Mouse (Mus musculus) heart, adult 2 months (tissue): Measurements from ENCODE around the gene Stk33. TPM values are rescaled to one million over a fixed set of nuclear protein-coding genes. Genes with fewer than 3 reads are reported as not detected.

Source experiments
- DNase-seq, 2 experiments: peaks; one replicate each; pipeline ENCODE4 v3.0.0; 2021
- H3K27ac ChIP-seq: fragments of 200-600 bp; 2 replicates; pipeline ENCODE4 v1.8.1; 2022
- H3K27me3 ChIP-seq: fragments of 200-500 bp; 2 replicates; pipeline ENCODE4 v1.6.1; 2012; ENCODE audit warnings: mild to moderate bottlenecking, low read length, inconsistent platforms, mixed read lengths; ENCODE audit not compliant: control insufficient read depth, insufficient read depth
- H3K36me3 ChIP-seq: fragments of 200-500 bp; 2 replicates; pipeline ENCODE4 v1.6.1; 2012; ENCODE audit warnings: low read length, inconsistent platforms; ENCODE audit not compliant: control insufficient read depth, insufficient read depth
- H3K4me1 ChIP-seq: fragments of 200-500 bp; 2 replicates; pipeline ENCODE4 v1.6.1; 2011; ENCODE audit warnings: low read length; ENCODE audit not compliant: control insufficient read depth, insufficient read depth
- H3K4me3 ChIP-seq: fragments of 200-600 bp; 2 replicates; pipeline ENCODE4 v1.8.1; 2022
- H3K79me2 ChIP-seq: fragments of 200-500 bp; replicated peaks from 2 replicates; pipeline ENCODE4 v1.6.1; 2012; ENCODE audit warnings: mild to moderate bottlenecking, inconsistent platforms, low read length, moderate library complexity, mixed read lengths; ENCODE audit not compliant: control insufficient read depth, insufficient read depth
- H3K9ac ChIP-seq: fragments of 200-500 bp; 2 replicates; pipeline ENCODE4 v1.6.1; 2012; ENCODE audit warnings: low read depth, mild to moderate bottlenecking, control low read depth, inconsistent platforms, low read length, mixed read lengths
- CTCF ChIP-seq: fragments of 200-600 bp; IDR thresholded peaks from 2 replicates; pipeline ENCODE4 v1.8.1; 2022; ENCODE audit warnings: antibody characterized with exemption, mild to moderate bottlenecking, moderate library complexity
- EP300 ChIP-seq: fragments of 200-500 bp; IDR thresholded peaks from 2 replicates; pipeline ENCODE4 v1.6.1; 2011; ENCODE audit warnings: low read depth, low read length, control low read depth; ENCODE audit not compliant: insufficient read depth
- POLR2A ChIP-seq: fragments of 200-500 bp; IDR thresholded peaks from 2 replicates; pipeline ENCODE4 v1.6.1; 2011; ENCODE audit warnings: mild to moderate bottlenecking, low read depth, low read length, control low read depth; ENCODE audit not compliant: insufficient read depth
- WGBS: fragments of 180-500 bp; shearing (Covaris S2); methylation state at CpG from one replicate; pipeline ENCODE4 v1.1.7; 2018; 5-methylcytosine and 5-hydroxymethylcytosine counted together
- intact Hi-C: fragments of 180-260 bp; cut with DNase I; formaldehyde crosslinking; loops from one replicate; pipeline ENCODE4 v1.15.1; 2025
- polyA plus RNA-seq: library from polyadenylated mRNA; depleted of rRNA; stranded (reverse); fragments of >200 nt; gene quantifications from 2 replicates; pipeline ENCODE4 v1.2.3, GENCODE M21; 2012
- total RNA-seq, 2 experiments: library from RNA; stranded (reverse); gene quantifications; 2 replicates each; pipeline ENCODE4 v1.2.3; 2021

Gene Stk33
- total and polyA plus RNA-seq, 3 experiments: 0.08 TPM; not detected in 2

GRCm38 (mm10) chr7:109275151-109275550, 163.7 kb downstream of the Stk33 start:
- 80% methylated on average over 3 of the region's 3 CpGs for WGBS

GRCm38 (mm10) chr7:109274289-109274688, 164.6 kb downstream of the Stk33 start:
- Histone ChIP-seq H3K27me3 (no peaks in the 10 kb centered on the region), H3K79me2 (no peaks in the 10 kb centered on the region), H3K27ac (no peak overlapping the region), H3K36me3 (no peaks in the 10 kb centered on the region), H3K9ac (no peak overlapping the region), H3K4me3 (no peak overlapping the region), H3K4me1 (peaks cover 3% of the 10 kb centered on the region; the same call in 1 of the 2 replicates)
- no peak for DNase-seq
- WGBS: 36% methylated on average over 3 of the region's 3 CpGs
- intact Hi-C loops: no loop called here
- TF ChIP-seq CTCF (no peak), EP300 (no peak), POLR2A (no peak)

More at GRCm38 (mm10) chr7:109275151-109275550, 163.7 kb downstream of the Stk33 start:
- intact Hi-C loops: no loop called here
- Histone ChIP-seq H3K4me3 (no peak overlapping the region), H3K36me3 (no peaks in the 10 kb centered on the region), H3K79me2 (no peaks in the 10 kb centered on the region), H3K27ac (no peak overlapping the region), H3K9ac (no peak overlapping the region), H3K4me1 (peaks cover 3% of the 10 kb centered on the region; the same call in 1 of the 2 replicates), H3K27me3 (no peaks in the 10 kb centered on the region)
- DNase-seq: no peak
- no peak for TF ChIP-seq EP300

- Histone ChIP-seq H3K79me2 (no peaks in the 10 kb centered on the region), H3K27ac (no peak overlapping the region), H3K36me3 (no peaks in the 10 kb centered on the region), H3K9ac (no peak overlapping the region), H3K27me3 (no peaks in the 10 kb centered on the region), H3K4me3 (no peak overlapping the region), H3K4me1 (no peaks in the 10 kb centered on the region; the same call in 1 of the 2 replicates)
- 48% methylated on average over 4 of the region's 4 CpGs for WGBS
- DNase-seq: peak; percentile 67 to 69
- TF ChIP-seq CTCF: no peak
- TF ChIP-seq POLR2A: no peak
- 0 out of 2 replicates have a peak, but pooled peaks have one; percentile 29 for TF ChIP-seq EP300
- intact Hi-C loops: no loop called here
Measured at GRCm38 (mm10) chr7:109269046-109269445, 169.8 kb downstream of the Stk33 start.

GRCm38 (mm10) chr7:109267370-109267769, 171.5 kb downstream of the Stk33 start:
- DNase-seq: no peak
- Histone ChIP-seq H3K27ac (no peak overlapping the region), H3K36me3 (no peaks in the 10 kb centered on the region), H3K4me1 (no peaks in the 10 kb centered on the region; the same call in 1 of the 2 replicates), H3K4me3 (no peak overlapping the region), H3K79me2 (no peaks in the 10 kb centered on the region), H3K9ac (no peak overlapping the region), H3K27me3 (no peaks in the 10 kb centered on the region)
- 73% methylated on average over 4 of the region's 4 CpGs for WGBS
- intact Hi-C loops: no loop called here
- no peak for TF ChIP-seq EP300
- TF ChIP-seq POLR2A: no peak
- TF ChIP-seq CTCF: no peak

GRCm38 (mm10) chr7:109266181-109266580, 172.7 kb downstream of the Stk33 start:
- no peak overlapping the region for H3K27ac ChIP-seq
- TF ChIP-seq CTCF (no peak), POLR2A (no peak), EP300 (no peak)
- H3K36me3 ChIP-seq: no peaks in the 10 kb centered on the region
- H3K79me2 ChIP-seq: no peaks in the 10 kb centered on the region
- no peak for DNase-seq
- no peaks in the 10 kb centered on the region; the same call in 1 of the 2 replicates for H3K4me1 ChIP-seq
- H3K9ac ChIP-seq: no peak overlapping the region
- intact Hi-C loops: no loop called here
- 78% methylated on average over 1 of the region's 1 CpGs for WGBS
- no peaks in the 10 kb centered on the region for H3K27me3 ChIP-seq
- H3K4me3 ChIP-seq: no peak overlapping the region

- H3K36me3 ChIP-seq: no peaks in the 10 kb centered on the region
- H3K27ac ChIP-seq: no peak overlapping the region
- 87% methylated on average over 5 of the region's 5 CpGs for WGBS
- no peak for DNase-seq
- intact Hi-C loops: no loop called here
- no peaks in the 10 kb centered on the region; the same call in 1 of the 2 replicates for H3K4me1 ChIP-seq
- H3K4me3 ChIP-seq: no peak overlapping the region
- H3K9ac ChIP-seq: no peak overlapping the region
- no peaks in the 10 kb centered on the region for H3K79me2 ChIP-seq
- TF ChIP-seq CTCF (no peak), POLR2A (no peak), EP300 (no peak)
- H3K27me3 ChIP-seq: no peaks in the 10 kb centered on the region
Measured at GRCm38 (mm10) chr7:109265606-109266005, 173.3 kb downstream of the Stk33 start.
